Mouse (Mus musculus): ENCODE measurements around the gene Ano1.

- TF ChIP-seq CTCF (IDR thresholded peaks at IDR 0.05; ENCODE audit: low read depth, low read length) = no peak
- no peak for TF ChIP-seq POLR2A (IDR thresholded peaks at IDR 0.05; ENCODE audit: extremely low read depth, insufficient read depth, low read length)
Observed at GRCm38 (mm10) chr7:144689136-144689535, 62.6 kb downstream of the Ano1 start.

All from liver, adult 2 months (tissue).